Mouse (Mus musculus) megakaryocyte, embryonic 14.5 days (primary cell): ENCODE results near the gene Xrra1.

ENCODE experiments used
- FLI1 ChIP-seq: IDR thresholded peaks from 2 replicates; pipeline ENCODE4 v1.6.1; 2012; ENCODE audit warnings: low read length, inconsistent platforms, mixed read lengths
- GATA1 ChIP-seq: IDR thresholded peaks from 3 replicates; pipeline ENCODE4 v1.6.1; 2012; ENCODE audit warnings: mixed read lengths, low read length, inconsistent platforms, borderline replicate concordance

- no peak for TF ChIP-seq GATA1
- TF ChIP-seq FLI1, result no peak
These were observed 61.5 kb downstream of the Xrra1 start for GRCm38 (mm10) chr7:99920416-99920815.
